Mouse (Mus musculus) embryonic fibroblast, embryonic 13.5 days (primary cell): ENCODE measurements around the gene Alg6.

Source experiments
- CTCF ChIP-seq: IDR thresholded peaks from 2 replicates; pipeline ENCODE4 v1.5.1; 2011; ENCODE audit warnings: mild to moderate bottlenecking, control low read depth, low read length, moderate library complexity, borderline replicate concordance; ENCODE audit not compliant: insufficient read depth
- POLR2A ChIP-seq: IDR thresholded peaks from 2 replicates; pipeline ENCODE4 v1.6.1; 2011; ENCODE audit warnings: low read depth, mild to moderate bottlenecking, control low read depth, low read length, moderate library complexity

GRCm38 (mm10) chr4:99773041-99773440 lies 57.6 kb downstream of the Alg6 start:
- no peak for TF ChIP-seq POLR2A
- TF ChIP-seq CTCF, result no peak
